Mouse (Mus musculus): ENCODE measurements around the gene Klk8.

Gene Klk8

GRCm38 (mm10) chr7:43774364-43774763 lies 23.0 kb upstream of the Klk8 start, which contains the start of gene Klk11:
Gene Klk11, plus strand, starts transcription at chr7:43774604.
- Histone ChIP-seq H3K9me3 (ENCODE audit: low read length) (no peaks in the 10 kb centered on the region), H3K27me3 (ENCODE audit: insufficient read depth, low read length) (peaks cover 7% of the 10 kb centered on the region; the same call in 1 of the 2 replicates), H3K4me3 (replicated peaks; ENCODE audit: low read length) (peak within 1 kb of the TSS; percentile 62), H3K4me1 (replicated peaks; ENCODE audit: low read depth, low read length) (peaks cover 44% of the 10 kb centered on the region), H3K36me3 (ENCODE audit: insufficient read depth, low read length) (no peaks in the 10 kb centered on the region)
- TF ChIP-seq CTCF (conservative IDR thresholded peaks at IDR 0.05; ENCODE audit: low read length) (no peak), POU5F1 (IDR thresholded peaks at IDR 0.05; ENCODE audit: borderline replicate concordance, low read length) (no peak), NANOG (IDR thresholded peaks at IDR 0.05; ENCODE audit: borderline replicate concordance, low read length) (no peak)

- Histone ChIP-seq H3K4me3 (replicated peaks; ENCODE audit: low read length) (peak overlapping the region; percentile 62), H3K27me3 (ENCODE audit: insufficient read depth, low read length) (peaks cover 3% of the 10 kb centered on the region; the same call in 1 of the 2 replicates), H3K4me1 (replicated peaks; ENCODE audit: low read depth, low read length) (peaks cover 46% of the 10 kb centered on the region), H3K36me3 (ENCODE audit: insufficient read depth, low read length) (no peaks in the 10 kb centered on the region), H3K9me3 (ENCODE audit: low read length) (no peaks in the 10 kb centered on the region)
- TF ChIP-seq NANOG (IDR thresholded peaks at IDR 0.05; ENCODE audit: borderline replicate concordance, low read length) (no peak), POU5F1 (IDR thresholded peaks at IDR 0.05; ENCODE audit: borderline replicate concordance, low read length) (no peak), CTCF (conservative IDR thresholded peaks at IDR 0.05; ENCODE audit: low read length) (no peak)
These were observed 22.6 kb upstream of the Klk8 start for GRCm38 (mm10) chr7:43774802-43775201.

- TF ChIP-seq CTCF (conservative IDR thresholded peaks at IDR 0.05; ENCODE audit: low read length) (no peak), NANOG (IDR thresholded peaks at IDR 0.05; ENCODE audit: borderline replicate concordance, low read length) (no peak), POU5F1 (IDR thresholded peaks at IDR 0.05; ENCODE audit: borderline replicate concordance, low read length) (no peak)
- Histone ChIP-seq H3K36me3 (ENCODE audit: insufficient read depth, low read length) (no peaks in the 10 kb centered on the region), H3K4me3 (replicated peaks; ENCODE audit: low read length) (peak overlapping the region; percentile 62), H3K9me3 (ENCODE audit: low read length) (no peaks in the 10 kb centered on the region), H3K27me3 (ENCODE audit: insufficient read depth, low read length) (peaks cover 3% of the 10 kb centered on the region; the same call in 1 of the 2 replicates), H3K4me1 (replicated peaks; ENCODE audit: low read depth, low read length) (peaks cover 53% of the 10 kb centered on the region)
These were observed 21.9 kb upstream of the Klk8 start for GRCm38 (mm10) chr7:43775311-43776057.

GRCm38 (mm10) chr7:43776506-43776905 lies 20.9 kb upstream of the Klk8 start:
- Histone ChIP-seq H3K4me3 (replicated peaks; ENCODE audit: low read length) (peak overlapping the region; percentile 51; the same call in 1 of the 2 replicates), H3K4me1 (replicated peaks; ENCODE audit: low read depth, low read length) (peaks cover 63% of the 10 kb centered on the region), H3K36me3 (ENCODE audit: insufficient read depth, low read length) (no peaks in the 10 kb centered on the region), H3K27me3 (ENCODE audit: insufficient read depth, low read length) (peaks cover 9% of the 10 kb centered on the region), H3K9me3 (ENCODE audit: low read length) (no peaks in the 10 kb centered on the region)
- TF ChIP-seq CTCF (conservative IDR thresholded peaks at IDR 0.05; ENCODE audit: low read length) (no peak), POU5F1 (IDR thresholded peaks at IDR 0.05; ENCODE audit: borderline replicate concordance, low read length) (no peak), NANOG (IDR thresholded peaks at IDR 0.05; ENCODE audit: borderline replicate concordance, low read length) (no peak)

GRCm38 (mm10) chr7:43777423-43777822 lies 20.0 kb upstream of the Klk8 start:
- Histone ChIP-seq H3K9me3 (ENCODE audit: low read length) (no peaks in the 10 kb centered on the region), H3K27me3 (ENCODE audit: insufficient read depth, low read length) (peaks cover 11% of the 10 kb centered on the region), H3K4me3 (replicated peaks; ENCODE audit: low read length) (no peak overlapping the region), H3K36me3 (ENCODE audit: insufficient read depth, low read length) (no peaks in the 10 kb centered on the region), H3K4me1 (replicated peaks; ENCODE audit: low read depth, low read length) (peaks cover 72% of the 10 kb centered on the region)
- TF ChIP-seq NANOG (IDR thresholded peaks at IDR 0.05; ENCODE audit: borderline replicate concordance, low read length): no peak
- no peak for TF ChIP-seq CTCF (conservative IDR thresholded peaks at IDR 0.05; ENCODE audit: low read length)
- TF ChIP-seq POU5F1 (IDR thresholded peaks at IDR 0.05; ENCODE audit: borderline replicate concordance, low read length): no peak

GRCm38 (mm10) chr7:43778176-43778970 lies 19.0 kb upstream of the Klk8 start:
- H3K36me3 ChIP-seq (ENCODE audit: insufficient read depth, low read length): no peaks in the 10 kb centered on the region
- no peak overlapping the region for H3K4me3 ChIP-seq (replicated peaks; ENCODE audit: low read length)
- peaks cover 18% of the 10 kb centered on the region for H3K27me3 ChIP-seq (ENCODE audit: insufficient read depth, low read length)
- H3K4me1 ChIP-seq (replicated peaks; ENCODE audit: low read depth, low read length): peaks cover 73% of the 10 kb centered on the region
- TF ChIP-seq CTCF (conservative IDR thresholded peaks at IDR 0.05; ENCODE audit: low read length): no peak
- TF ChIP-seq NANOG (IDR thresholded peaks at IDR 0.05; ENCODE audit: borderline replicate concordance, low read length): no peak
- no peak for TF ChIP-seq POU5F1 (IDR thresholded peaks at IDR 0.05; ENCODE audit: borderline replicate concordance, low read length)
- H3K9me3 ChIP-seq (ENCODE audit: low read length): no peaks in the 10 kb centered on the region

- Histone ChIP-seq H3K27me3 (ENCODE audit: insufficient read depth, low read length) (peaks cover 33% of the 10 kb centered on the region), H3K36me3 (ENCODE audit: insufficient read depth, low read length) (no peaks in the 10 kb centered on the region), H3K9me3 (ENCODE audit: low read length) (no peaks in the 10 kb centered on the region), H3K4me1 (replicated peaks; ENCODE audit: low read depth, low read length) (peaks cover 61% of the 10 kb centered on the region), H3K4me3 (replicated peaks; ENCODE audit: low read length) (peak overlapping the region; percentile 61)
- TF ChIP-seq POU5F1 (IDR thresholded peaks at IDR 0.05; ENCODE audit: borderline replicate concordance, low read length) (no peak), NANOG (IDR thresholded peaks at IDR 0.05; ENCODE audit: borderline replicate concordance, low read length) (no peak), CTCF (conservative IDR thresholded peaks at IDR 0.05; ENCODE audit: low read length) (no peak)
These were observed 17.1 kb upstream of the Klk8 start for GRCm38 (mm10) chr7:43780241-43780640.

- H3K36me3 ChIP-seq (ENCODE audit: insufficient read depth, low read length): no peaks in the 10 kb centered on the region
- H3K4me3 ChIP-seq (replicated peaks; ENCODE audit: low read length): peak within 1 kb of the TSS; percentile 61
- TF ChIP-seq NANOG (IDR thresholded peaks at IDR 0.05; ENCODE audit: borderline replicate concordance, low read length) (no peak), CTCF (conservative IDR thresholded peaks at IDR 0.05; ENCODE audit: low read length) (no peak), POU5F1 (IDR thresholded peaks at IDR 0.05; ENCODE audit: borderline replicate concordance, low read length) (no peak)
- no peaks in the 10 kb centered on the region for H3K9me3 ChIP-seq (ENCODE audit: low read length)
- peaks cover 33% of the 10 kb centered on the region for H3K27me3 ChIP-seq (ENCODE audit: insufficient read depth, low read length)
- peaks cover 57% of the 10 kb centered on the region for H3K4me1 ChIP-seq (replicated peaks; ENCODE audit: low read depth, low read length)
These were observed 16.6 kb upstream of the Klk8 start, which contains the start of gene Klk10 for GRCm38 (mm10) chr7:43780746-43781145. Gene Klk10, plus strand, starts transcription at chr7:43781035.

Data from E14TG2a.4 (cell line).